Mouse (Mus musculus): Measurements from ENCODE around the gene Klhl22. TPM values are rescaled to one million over a fixed set of nuclear protein-coding genes. Genes with fewer than 3 reads are reported as not detected.

Klhl22 gene
- polyA plus RNA-seq, 1 experiment from 2014 or later, result 93.4 TPM

DNA sequence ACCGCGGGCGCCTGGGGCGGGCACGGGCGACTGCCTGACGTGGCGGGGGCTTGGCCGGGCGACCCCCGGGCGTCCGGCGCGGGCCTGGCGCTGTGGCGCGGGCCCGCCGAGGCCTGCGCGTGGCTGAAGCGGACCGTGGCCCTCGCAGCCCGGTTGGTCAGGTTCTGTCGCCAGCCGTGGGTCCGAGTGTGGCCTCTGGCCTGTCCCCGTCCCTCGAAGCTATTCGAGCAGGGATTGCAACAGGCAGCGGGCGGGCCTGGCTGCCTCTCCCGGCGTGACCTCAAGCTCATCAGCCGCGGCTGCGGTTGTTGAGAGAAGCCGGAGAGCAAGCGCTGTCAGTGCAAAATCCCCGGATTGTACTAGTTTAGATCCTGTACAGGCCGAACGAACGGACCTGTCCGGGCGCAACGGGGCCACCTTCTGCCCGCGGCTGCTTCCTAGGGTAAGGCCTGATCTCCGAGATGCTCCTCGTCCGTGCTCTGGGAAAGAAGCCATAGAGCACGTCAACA is 449 bp downstream of the Klhl22 start:
- WGBS, result under 1% methylated on average over 54 of the region's 54 CpGs
- H3K9ac ChIP-seq, result peak overlapping the region; percentile 93
- H3K4me3 ChIP-seq, result peak overlapping the region; percentile 79

DNA sequence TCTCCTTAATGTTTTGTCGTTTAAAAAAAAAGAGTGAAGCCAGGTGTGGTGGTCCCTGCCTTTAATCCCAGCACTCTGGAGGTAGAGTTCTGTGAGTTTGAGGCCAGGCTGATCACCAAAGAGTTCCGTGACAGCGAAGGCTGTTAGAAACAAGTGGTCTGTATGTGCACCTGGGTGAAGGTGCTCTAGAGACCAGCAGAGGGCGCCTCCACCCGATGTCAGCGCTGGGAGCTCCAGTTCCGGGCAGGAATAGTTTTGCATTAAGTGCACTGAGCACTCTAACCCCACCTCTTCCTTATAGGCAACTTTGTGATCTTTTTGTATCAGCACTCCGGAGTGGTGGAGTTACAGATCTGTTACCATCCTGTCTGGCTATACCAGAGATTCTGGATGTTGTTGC is 1.2 kb downstream of the Klhl22 start:
- Histone ChIP-seq H3K36me3 (replicated peaks) (no peaks in the 10 kb centered on the region; the same call in 1 of the 2 replicates), H3K4me3 (peak overlapping the region; percentile 79), H3K27me3 (replicated peaks) (no peaks in the 10 kb centered on the region), H3K9ac (no peak overlapping the region), H3K27ac (no peak overlapping the region), H3K9me3 (no peaks in the 10 kb centered on the region), H3K4me1 (peaks cover 37% of the 10 kb centered on the region), H3K4me2 (peak overlapping the region; percentile 64)
- 36% methylated on average over 8 of the region's 8 CpGs for WGBS
- no peak for ATAC-seq (replicated peaks)

More for the DNA sequence above, 449 bp downstream of the Klhl22 start:
- peaks cover 37% of the 10 kb centered on the region for H3K4me1 ChIP-seq
- H3K27ac ChIP-seq, result peak overlapping the region; percentile 77
- ATAC-seq (replicated peaks), result peak; percentile 73
- H3K27me3 ChIP-seq (replicated peaks), result no peaks in the 10 kb centered on the region
- H3K36me3 ChIP-seq (replicated peaks), result no peaks in the 10 kb centered on the region; the same call in 1 of the 2 replicates
- no peaks in the 10 kb centered on the region for H3K9me3 ChIP-seq
- peak overlapping the region; percentile 64 for H3K4me2 ChIP-seq

DNA sequence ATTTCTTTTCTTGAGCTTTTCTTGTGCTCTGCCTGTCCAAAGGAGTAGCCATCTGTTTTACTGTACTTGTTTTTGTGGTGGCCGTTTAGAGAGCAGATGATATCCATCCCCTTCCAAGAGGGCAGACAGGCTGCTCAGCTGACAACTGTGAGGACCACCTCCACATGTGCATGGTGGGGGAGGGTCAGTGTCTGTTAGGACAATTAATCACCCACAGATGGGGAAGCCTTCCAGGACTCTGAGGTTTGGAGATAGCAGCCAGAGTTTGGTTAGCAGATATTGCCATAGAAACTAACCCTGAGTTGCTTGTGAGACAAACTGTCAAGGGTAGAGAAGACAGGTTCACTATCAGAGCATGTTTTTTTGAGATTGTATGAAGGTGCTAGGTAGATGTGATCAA is 1.7 kb downstream of the Klhl22 start:
- Histone ChIP-seq H3K4me3 (peak overlapping the region; percentile 79; the same call in 1 of the 2 replicates), H3K4me1 (peaks cover 37% of the 10 kb centered on the region), H3K36me3 (replicated peaks) (no peaks in the 10 kb centered on the region; the same call in 1 of the 2 replicates), H3K4me2 (peak overlapping the region; percentile 64; the same call in 1 of the 2 replicates), H3K9me3 (no peaks in the 10 kb centered on the region), H3K9ac (no peak overlapping the region), H3K27ac (no peak overlapping the region), H3K27me3 (replicated peaks) (no peaks in the 10 kb centered on the region)
- WGBS, result 81% methylated on average over 1 of the region's 1 CpGs
- ATAC-seq (replicated peaks), result no peak

DNA sequence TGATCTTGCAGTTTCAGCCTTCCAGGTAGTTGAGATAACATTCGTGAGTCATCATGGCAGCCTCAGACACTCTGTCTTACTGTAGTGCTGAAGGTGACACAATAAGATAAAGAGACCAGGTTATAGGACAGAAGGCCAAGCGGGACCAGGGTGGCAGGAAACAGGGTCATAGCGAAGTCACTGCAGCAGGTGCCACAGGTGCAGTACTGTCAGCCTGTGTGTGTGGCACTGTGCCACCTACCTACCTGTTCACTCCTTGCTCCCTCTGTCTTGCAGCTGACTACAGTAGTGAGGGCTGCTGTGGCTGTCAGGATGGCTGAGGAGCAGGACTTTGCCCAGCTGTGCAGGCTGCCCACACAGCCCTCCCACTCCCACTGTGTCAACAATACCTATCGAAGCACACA is 4.7 kb downstream of the Klhl22 start:
- Histone ChIP-seq H3K9me3 (no peaks in the 10 kb centered on the region), H3K4me2 (no peak overlapping the region), H3K4me3 (no peak overlapping the region), H3K9ac (no peak overlapping the region), H3K36me3 (replicated peaks) (peaks cover 3% of the 10 kb centered on the region; the same call in 1 of the 2 replicates), H3K4me1 (peaks cover 31% of the 10 kb centered on the region), H3K27me3 (replicated peaks) (no peaks in the 10 kb centered on the region), H3K27ac (no peak overlapping the region)
- ATAC-seq (replicated peaks), result no peak
- 86% methylated on average over 4 of the region's 4 CpGs for WGBS

DNA sequence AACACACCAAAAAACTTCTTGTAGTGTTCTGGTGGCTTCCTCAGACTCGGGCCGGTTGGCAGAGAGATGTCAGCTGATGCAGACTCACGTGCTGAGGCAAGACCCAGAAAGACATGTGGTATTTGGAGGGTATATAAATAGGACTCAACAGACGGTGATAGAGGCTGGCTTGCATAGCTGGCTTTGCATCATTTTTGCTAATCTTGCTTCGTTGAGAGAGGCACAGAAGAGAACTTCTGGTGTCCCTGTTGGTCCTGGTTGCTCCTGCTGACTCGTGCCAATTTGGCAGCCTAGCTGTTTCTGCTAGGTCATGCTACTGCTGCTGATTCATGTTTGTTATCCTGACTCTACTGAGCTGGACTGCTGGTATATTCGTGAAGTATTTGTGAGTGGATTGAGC is 9.4 kb downstream of the Klhl22 start:
- Histone ChIP-seq H3K9ac (no peak overlapping the region), H3K27ac (no peak overlapping the region), H3K4me3 (no peak overlapping the region), H3K27me3 (replicated peaks) (no peaks in the 10 kb centered on the region), H3K4me1 (peaks cover 7% of the 10 kb centered on the region; the same call in 1 of the 2 replicates), H3K9me3 (no peaks in the 10 kb centered on the region), H3K4me2 (no peak overlapping the region), H3K36me3 (replicated peaks) (peaks cover 19% of the 10 kb centered on the region; the same call in 1 of the 2 replicates)
- no peak for ATAC-seq (replicated peaks)
- WGBS, result 88% methylated on average over 7 of the region's 7 CpGs

DNA sequence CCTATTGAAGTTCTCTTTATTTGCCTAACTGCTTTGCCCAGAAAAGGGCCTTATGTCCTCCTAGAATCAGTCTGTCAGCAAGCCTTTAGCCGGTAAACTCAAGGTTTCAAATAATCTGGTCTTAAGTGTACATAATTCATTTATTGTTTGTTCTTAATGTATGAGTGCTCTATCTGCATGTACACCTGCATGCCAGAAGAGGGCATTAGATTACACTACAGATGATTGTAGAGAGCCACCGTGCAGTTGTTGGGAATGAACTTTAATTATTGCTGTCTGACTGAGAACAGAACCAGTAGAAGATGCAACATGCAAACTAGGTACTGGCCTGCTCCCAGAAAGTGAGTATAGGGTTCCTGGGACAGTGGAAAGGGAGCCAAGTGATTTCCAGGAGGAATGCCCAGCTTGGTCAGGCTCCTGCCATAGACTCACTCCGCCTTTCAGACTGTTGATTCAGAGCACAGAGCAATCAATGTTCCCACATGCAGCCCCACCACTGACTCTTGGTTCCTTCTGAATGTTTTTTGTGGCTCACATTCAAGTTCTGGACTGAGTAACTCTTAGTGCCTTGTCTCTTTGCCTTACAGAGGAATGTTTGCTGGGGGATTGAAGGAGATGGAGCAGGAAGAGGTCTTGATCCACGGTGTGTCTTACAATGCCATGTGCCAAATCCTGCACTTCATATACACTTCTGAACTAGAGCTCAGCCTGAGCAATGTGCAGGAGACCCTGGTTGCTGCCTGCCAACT is 11.9 kb downstream of the Klhl22 start:
- no peaks in the 10 kb centered on the region for H3K4me1 ChIP-seq
- no peaks in the 10 kb centered on the region for H3K9me3 ChIP-seq
- no peak overlapping the region for H3K9ac ChIP-seq
- no peak overlapping the region for H3K4me2 ChIP-seq
- no peaks in the 10 kb centered on the region for H3K27me3 ChIP-seq (replicated peaks)
- H3K4me3 ChIP-seq, result no peak overlapping the region
- ATAC-seq (replicated peaks), result no peak
- WGBS, result 82% methylated on average over 4 of the region's 4 CpGs
- peaks cover 23% of the 10 kb centered on the region; the same call in 1 of the 2 replicates for H3K36me3 ChIP-seq (replicated peaks)
- no peak overlapping the region for H3K27ac ChIP-seq

DNA sequence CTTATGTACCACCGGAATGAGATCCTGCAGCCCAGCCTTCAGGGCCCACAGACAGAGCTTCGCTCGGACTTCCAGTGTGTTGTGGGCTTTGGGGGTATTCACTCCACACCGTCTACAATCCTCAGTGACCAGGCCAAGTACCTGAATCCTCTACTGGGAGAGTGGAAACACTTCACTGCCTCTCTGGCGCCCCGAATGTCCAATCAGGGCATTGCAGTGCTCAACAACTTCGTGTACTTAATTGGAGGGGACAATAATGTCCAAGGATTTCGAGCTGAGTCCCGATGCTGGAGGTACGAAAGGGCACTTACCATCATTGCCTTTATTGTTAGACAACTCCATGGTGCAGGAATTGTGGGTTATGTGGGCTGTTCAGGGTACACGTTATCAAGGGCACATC is 17.4 kb downstream of the Klhl22 start:
- H3K4me3 ChIP-seq, result no peak overlapping the region
- H3K27me3 ChIP-seq (replicated peaks), result no peaks in the 10 kb centered on the region
- H3K4me2 ChIP-seq, result no peak overlapping the region
- no peaks in the 10 kb centered on the region for H3K4me1 ChIP-seq
- no peaks in the 10 kb centered on the region for H3K9me3 ChIP-seq
- no peak overlapping the region for H3K27ac ChIP-seq
- H3K36me3 ChIP-seq (replicated peaks), result peaks cover 32% of the 10 kb centered on the region
- no peak overlapping the region for H3K9ac ChIP-seq
- whole genome bisulfite sequencing, result 66% methylated on average over 11 of the region's 11 CpGs
- no peak for ATAC-seq (replicated peaks)

DNA sequence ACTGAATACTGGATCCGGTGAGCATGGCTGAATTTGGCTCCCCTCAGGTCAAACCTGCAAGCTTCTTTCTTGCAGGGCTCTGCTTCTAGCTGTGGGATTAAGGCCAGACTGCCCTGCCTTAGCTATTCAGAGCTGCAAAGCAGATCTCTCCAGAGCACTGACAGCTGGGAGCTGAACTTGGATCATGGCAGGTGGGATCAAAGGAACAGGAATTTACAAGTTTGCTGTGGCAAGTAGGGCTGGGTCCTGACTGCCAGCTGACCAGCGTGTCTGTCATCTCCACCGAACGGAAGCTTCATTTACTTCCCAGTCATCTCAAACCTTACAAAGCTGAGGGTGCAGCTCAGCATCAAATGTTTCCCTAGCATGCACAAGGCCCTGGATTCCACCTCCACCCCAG is 18.8 kb downstream of the Klhl22 start:
- 90% methylated on average over 4 of the region's 4 CpGs for WGBS
- no peak overlapping the region for H3K27ac ChIP-seq
- no peak overlapping the region for H3K4me2 ChIP-seq
- no peak for ATAC-seq (replicated peaks)
- H3K4me3 ChIP-seq, result no peak overlapping the region
- no peaks in the 10 kb centered on the region for H3K4me1 ChIP-seq
- no peaks in the 10 kb centered on the region for H3K27me3 ChIP-seq (replicated peaks)
- peaks cover 27% of the 10 kb centered on the region for H3K36me3 ChIP-seq (replicated peaks)
- no peaks in the 10 kb centered on the region for H3K9me3 ChIP-seq
- no peak overlapping the region for H3K9ac ChIP-seq

DNA sequence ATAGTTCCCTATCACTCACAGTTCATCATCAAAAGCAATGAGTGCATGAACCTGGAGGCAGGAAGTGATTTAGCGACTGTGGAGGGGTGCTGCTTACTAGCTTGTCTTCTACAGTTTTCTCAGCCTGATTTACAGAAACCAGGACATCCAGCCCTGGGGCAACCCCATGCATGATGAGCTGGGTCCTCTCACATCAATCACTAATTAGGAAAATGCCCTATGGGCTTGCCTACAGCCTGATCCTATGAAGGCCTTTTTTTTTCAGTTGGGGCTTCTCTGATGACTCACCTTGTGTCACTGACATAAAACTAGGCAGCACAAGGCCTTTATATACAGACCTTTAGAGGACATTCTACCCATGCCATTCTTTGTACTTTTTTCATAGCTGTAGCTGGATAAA is 20.3 kb downstream of the Klhl22 start:
- peaks cover 32% of the 10 kb centered on the region for H3K36me3 ChIP-seq (replicated peaks)
- 79% methylated on average over 1 of the region's 1 CpGs for WGBS
- ATAC-seq (replicated peaks), result no peak
- H3K4me1 ChIP-seq, result no peaks in the 10 kb centered on the region
- H3K27me3 ChIP-seq (replicated peaks), result no peaks in the 10 kb centered on the region
- H3K27ac ChIP-seq, result no peak overlapping the region
- H3K9ac ChIP-seq, result no peak overlapping the region
- no peak overlapping the region for H3K4me2 ChIP-seq
- no peak overlapping the region for H3K4me3 ChIP-seq
- no peaks in the 10 kb centered on the region for H3K9me3 ChIP-seq

DNA sequence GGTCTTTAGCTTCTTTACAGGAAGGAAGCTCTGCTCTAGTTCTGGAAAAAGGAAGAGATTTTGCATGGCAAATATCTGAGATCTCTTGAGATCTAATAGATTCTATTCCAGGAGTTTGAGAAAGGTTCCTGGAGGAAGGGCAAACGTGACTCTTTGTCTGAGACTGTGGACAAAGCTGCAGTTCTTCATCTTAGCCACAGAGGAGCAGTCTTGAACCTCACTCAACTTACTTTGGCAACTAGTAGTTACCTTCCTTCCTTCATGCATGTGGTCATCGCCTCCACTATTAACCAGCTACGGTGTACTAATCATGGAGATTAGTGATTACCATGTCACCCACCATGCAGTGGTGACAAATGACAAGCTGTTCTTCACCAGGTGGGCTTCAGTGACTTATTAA is 25.9 kb downstream of the Klhl22 start:
- no peak for ATAC-seq (replicated peaks)
- no peak overlapping the region for H3K4me2 ChIP-seq
- peaks cover 43% of the 10 kb centered on the region for H3K36me3 ChIP-seq (replicated peaks)
- no peaks in the 10 kb centered on the region for H3K27me3 ChIP-seq (replicated peaks)
- no peak overlapping the region for H3K27ac ChIP-seq
- no peaks in the 10 kb centered on the region for H3K9me3 ChIP-seq
- H3K4me1 ChIP-seq, result no peaks in the 10 kb centered on the region
- no peak overlapping the region for H3K4me3 ChIP-seq
- H3K9ac ChIP-seq, result no peak overlapping the region
- 57% methylated on average over 3 of the region's 3 CpGs for WGBS

DNA sequence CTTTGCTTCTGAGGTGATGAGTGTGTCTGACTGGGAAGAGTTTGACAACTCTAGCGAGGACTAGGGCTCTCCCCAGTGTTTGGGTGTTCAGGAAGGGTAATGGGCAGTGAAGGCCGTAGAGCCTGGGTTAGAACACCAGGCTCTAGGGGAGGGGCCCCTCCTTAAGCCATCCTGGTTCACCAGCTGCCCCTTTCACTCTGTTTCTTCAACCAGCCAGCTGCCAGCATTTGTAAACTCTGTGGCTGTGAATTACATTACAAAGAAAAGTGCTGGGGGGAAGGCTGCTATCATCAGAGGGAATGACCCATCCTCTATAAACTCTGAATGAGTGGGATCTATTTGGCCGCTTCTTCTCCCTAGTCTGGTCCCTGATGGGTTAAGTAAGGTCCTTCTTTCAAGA is 33.3 kb downstream of the Klhl22 start:
- 70% methylated on average over 3 of the region's 3 CpGs for WGBS
- H3K27ac ChIP-seq, result no peak overlapping the region
- H3K4me1 ChIP-seq, result peaks cover 12% of the 10 kb centered on the region
- ATAC-seq (replicated peaks), result no peak
- peaks cover 17% of the 10 kb centered on the region for H3K36me3 ChIP-seq (replicated peaks)
- H3K27me3 ChIP-seq (replicated peaks), result peaks cover 24% of the 10 kb centered on the region
- no peaks in the 10 kb centered on the region for H3K9me3 ChIP-seq
- H3K4me3 ChIP-seq, result no peak overlapping the region
- H3K4me2 ChIP-seq, result no peak overlapping the region
- H3K9ac ChIP-seq, result no peak overlapping the region

DNA sequence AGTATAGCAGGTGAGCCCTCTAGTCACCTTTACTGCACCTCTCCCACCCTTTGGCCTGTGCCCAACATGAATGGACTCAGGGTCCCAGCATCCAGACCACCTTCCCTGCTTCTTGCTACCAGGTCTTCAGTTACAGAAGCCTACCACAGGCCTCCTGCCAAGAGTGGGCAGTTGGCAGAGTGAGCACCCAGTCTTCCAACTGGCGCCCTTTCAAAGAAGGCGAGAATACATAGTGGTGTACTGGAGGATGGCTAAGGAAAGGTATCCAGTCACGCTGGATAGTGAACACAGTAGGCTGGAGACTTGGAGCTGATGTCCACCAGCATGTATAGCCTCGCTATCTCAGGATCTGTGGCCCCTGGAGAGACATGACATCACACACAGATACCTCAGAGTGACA is 34.6 kb downstream of the Klhl22 start:
- no peaks in the 10 kb centered on the region for H3K9me3 ChIP-seq
- peaks cover 22% of the 10 kb centered on the region for H3K4me1 ChIP-seq
- 94% methylated on average over 4 of the region's 4 CpGs for WGBS
- H3K9ac ChIP-seq, result no peak overlapping the region
- H3K27ac ChIP-seq, result no peak overlapping the region
- H3K4me2 ChIP-seq, result no peak overlapping the region
- H3K36me3 ChIP-seq (replicated peaks), result peaks cover 17% of the 10 kb centered on the region
- peaks cover 37% of the 10 kb centered on the region for H3K27me3 ChIP-seq (replicated peaks)
- no peak overlapping the region for H3K4me3 ChIP-seq
- ATAC-seq (replicated peaks), result no peak

DNA sequence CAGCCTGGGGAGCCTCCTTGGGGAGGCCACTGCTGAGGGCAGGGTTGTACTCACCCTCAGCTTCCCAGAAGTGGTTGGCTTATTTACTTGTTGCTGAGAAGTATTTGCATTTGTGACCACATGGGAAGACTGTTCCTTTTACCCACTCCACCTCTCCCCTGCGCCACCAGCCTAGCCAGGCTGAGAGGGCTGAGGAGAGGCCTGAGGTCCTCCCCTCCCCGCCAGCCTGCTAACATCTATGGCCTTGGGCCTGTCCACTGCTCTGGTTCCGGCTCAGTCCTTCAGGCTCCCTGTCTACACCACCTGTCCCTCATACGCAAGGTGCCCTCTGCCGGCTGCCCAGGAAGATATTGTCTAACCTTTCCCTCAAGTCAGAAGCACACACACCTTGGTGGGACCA is 36.2 kb downstream of the Klhl22 start:
- no peak overlapping the region for H3K9ac ChIP-seq
- H3K27me3 ChIP-seq (replicated peaks), result peaks cover 51% of the 10 kb centered on the region
- no peak overlapping the region for H3K4me2 ChIP-seq
- H3K36me3 ChIP-seq (replicated peaks), result peaks cover 4% of the 10 kb centered on the region
- WGBS, result 59% methylated on average over 5 of the region's 5 CpGs
- no peaks in the 10 kb centered on the region for H3K9me3 ChIP-seq
- peaks cover 22% of the 10 kb centered on the region for H3K4me1 ChIP-seq
- ATAC-seq (replicated peaks), result no peak
- no peak overlapping the region for H3K27ac ChIP-seq
- H3K4me3 ChIP-seq, result no peak overlapping the region

Data from midbrain, embryonic 15.5 days (tissue).